Mouse (Mus musculus): Measurements from ENCODE around the gene Rps10. TPM values are rescaled to one million over a fixed set of nuclear protein-coding genes. Genes with fewer than 3 reads are reported as not detected.

Rps10 gene
- polyA plus RNA-seq, 1 experiment = 4,498 TPM

DNA sequence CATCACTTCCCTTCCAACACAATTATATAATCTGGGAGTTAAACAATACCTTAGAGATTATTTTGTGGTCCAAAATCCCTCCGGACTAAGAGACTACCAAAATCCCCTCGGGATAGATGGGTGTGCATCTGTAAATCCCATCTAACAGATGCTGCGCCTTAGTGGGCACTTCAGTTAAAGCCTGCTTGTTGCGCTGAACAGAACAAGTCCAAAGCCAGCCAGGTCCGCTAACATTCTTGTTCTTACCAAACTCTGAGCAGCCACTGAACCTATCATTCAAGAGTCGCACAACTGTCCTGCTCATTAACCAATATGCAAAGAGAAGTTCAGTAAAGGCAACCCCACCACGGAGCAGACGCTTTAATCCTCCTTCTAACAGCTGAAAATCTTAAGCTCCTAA lies 15.3 kb downstream of the Rps10 start:
- TF ChIP-seq MYOG (IDR thresholded peaks at IDR 0.05; ENCODE audit: control insufficient read depth, extremely low read depth, insufficient read length) (no peak), FOSL1 (IDR thresholded peaks at IDR 0.05; ENCODE audit: insufficient read depth, low read length, poor library complexity, severe bottlenecking) (no peak), MAX (IDR thresholded peaks at IDR 0.05) (no peak), MYOD1 (IDR thresholded peaks at IDR 0.05; ENCODE audit: control insufficient read depth, insufficient read length, low read depth) (no peak), CTCF (IDR thresholded peaks at IDR 0.05; ENCODE audit: control insufficient read depth, insufficient read depth, insufficient read length) (no peak), USF1 (IDR thresholded peaks at IDR 0.05; ENCODE audit: low read depth) (no peak), CEBPB (IDR thresholded peaks at IDR 0.05; ENCODE audit: low read depth) (no peak)
- Histone ChIP-seq H3ac (ENCODE audit: control insufficient read depth, insufficient read length, low read depth) (peak overlapping the region; percentile 35), H3K79me3 (ENCODE audit: low read depth) (peaks cover 64% of the 10 kb centered on the region), H3K4me3 (ENCODE audit: insufficient read depth, poor library complexity, severe bottlenecking) (peak overlapping the region; percentile 85), H3K27me3 (ENCODE audit: control insufficient read depth, insufficient read depth, insufficient read length) (no peaks in the 10 kb centered on the region), H3K79me2 (ENCODE audit: control insufficient read depth, insufficient read depth) (peaks cover 70% of the 10 kb centered on the region), H3K36me3 (ENCODE audit: control insufficient read depth, insufficient read depth) (peaks cover 4% of the 10 kb centered on the region)

DNA sequence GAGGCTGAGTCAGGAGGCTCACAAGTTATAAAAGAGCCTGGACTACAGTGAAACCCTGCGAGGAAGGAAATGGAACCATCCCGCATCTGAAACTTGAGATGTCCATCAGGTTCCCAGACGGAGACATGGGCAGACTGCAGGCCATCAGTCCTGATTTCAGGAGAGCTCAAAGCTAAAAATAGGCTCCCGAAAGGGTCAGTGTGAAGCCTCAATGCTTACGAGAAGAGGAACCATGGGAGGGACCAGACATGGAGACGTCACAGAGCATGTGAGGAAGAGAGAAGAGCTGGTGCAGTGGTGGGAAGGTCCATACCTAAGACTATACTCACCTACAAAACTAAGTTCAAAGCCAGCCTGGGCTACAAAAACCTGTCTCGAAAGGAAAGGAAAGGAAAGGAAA lies 21.1 kb downstream of the Rps10 start:
- TF ChIP-seq CTCF (IDR thresholded peaks at IDR 0.05; ENCODE audit: control insufficient read depth, insufficient read depth, insufficient read length) (no peak), USF1 (IDR thresholded peaks at IDR 0.05; ENCODE audit: low read depth) (no peak), CEBPB (IDR thresholded peaks at IDR 0.05; ENCODE audit: low read depth) (no peak), MYOG (IDR thresholded peaks at IDR 0.05; ENCODE audit: control insufficient read depth, extremely low read depth, insufficient read length) (no peak), FOSL1 (IDR thresholded peaks at IDR 0.05; ENCODE audit: insufficient read depth, low read length, poor library complexity, severe bottlenecking) (no peak), MYOD1 (IDR thresholded peaks at IDR 0.05; ENCODE audit: control insufficient read depth, insufficient read length, low read depth) (no peak), MAX (IDR thresholded peaks at IDR 0.05) (no peak)
- no peaks in the 10 kb centered on the region for H3K27me3 ChIP-seq (ENCODE audit: control insufficient read depth, insufficient read depth, insufficient read length)
- no peak overlapping the region for H3ac ChIP-seq (ENCODE audit: control insufficient read depth, insufficient read length, low read depth)
- H3K4me3 ChIP-seq (ENCODE audit: insufficient read depth, poor library complexity, severe bottlenecking) = no peak overlapping the region
- peaks cover 4% of the 10 kb centered on the region for H3K36me3 ChIP-seq (ENCODE audit: control insufficient read depth, insufficient read depth)
- H3K79me2 ChIP-seq (ENCODE audit: control insufficient read depth, insufficient read depth) = peaks cover 100% of the 10 kb centered on the region
- H3K79me3 ChIP-seq (ENCODE audit: low read depth) = peaks cover 96% of the 10 kb centered on the region

- H3K36me3 ChIP-seq (ENCODE audit: control insufficient read depth, insufficient read depth) = peaks cover 9% of the 10 kb centered on the region
- no peak for TF ChIP-seq FOSL1 (IDR thresholded peaks at IDR 0.05; ENCODE audit: insufficient read depth, low read length, poor library complexity, severe bottlenecking)
- no peak for TF ChIP-seq CEBPB (IDR thresholded peaks at IDR 0.05; ENCODE audit: low read depth)
- TF ChIP-seq MYOD1 (IDR thresholded peaks at IDR 0.05; ENCODE audit: control insufficient read depth, insufficient read length, low read depth) = no peak
- no peak for TF ChIP-seq MYOG (IDR thresholded peaks at IDR 0.05; ENCODE audit: control insufficient read depth, extremely low read depth, insufficient read length)
- no peak for TF ChIP-seq CTCF (IDR thresholded peaks at IDR 0.05; ENCODE audit: control insufficient read depth, insufficient read depth, insufficient read length)
- TF ChIP-seq MAX (IDR thresholded peaks at IDR 0.05) = no peak
- no peak overlapping the region for H3ac ChIP-seq (ENCODE audit: control insufficient read depth, insufficient read length, low read depth)
- no peak overlapping the region for H3K4me3 ChIP-seq (ENCODE audit: insufficient read depth, poor library complexity, severe bottlenecking)
- H3K79me3 ChIP-seq (ENCODE audit: low read depth) = peaks cover 96% of the 10 kb centered on the region
- no peaks in the 10 kb centered on the region for H3K27me3 ChIP-seq (ENCODE audit: control insufficient read depth, insufficient read depth, insufficient read length)
- H3K79me2 ChIP-seq (ENCODE audit: control insufficient read depth, insufficient read depth) = peaks cover 100% of the 10 kb centered on the region
These were observed 23.5 kb downstream of the Rps10 start for GRCm38 (mm10) chr17:27613016-27613415.

- peaks cover 100% of the 10 kb centered on the region for H3K79me2 ChIP-seq (ENCODE audit: control insufficient read depth, insufficient read depth)
- no peak for TF ChIP-seq CEBPB (IDR thresholded peaks at IDR 0.05; ENCODE audit: low read depth)
- TF ChIP-seq MYOG (IDR thresholded peaks at IDR 0.05; ENCODE audit: control insufficient read depth, extremely low read depth, insufficient read length) = no peak
- no peak for TF ChIP-seq MAX (IDR thresholded peaks at IDR 0.05)
- TF ChIP-seq MYOD1 (IDR thresholded peaks at IDR 0.05; ENCODE audit: control insufficient read depth, insufficient read length, low read depth) = no peak
- no peak for TF ChIP-seq CTCF (IDR thresholded peaks at IDR 0.05; ENCODE audit: control insufficient read depth, insufficient read depth, insufficient read length)
- no peak for TF ChIP-seq FOSL1 (IDR thresholded peaks at IDR 0.05; ENCODE audit: insufficient read depth, low read length, poor library complexity, severe bottlenecking)
- no peak for TF ChIP-seq USF1 (IDR thresholded peaks at IDR 0.05; ENCODE audit: low read depth)
- peaks cover 96% of the 10 kb centered on the region for H3K79me3 ChIP-seq (ENCODE audit: low read depth)
- no peaks in the 10 kb centered on the region for H3K27me3 ChIP-seq (ENCODE audit: control insufficient read depth, insufficient read depth, insufficient read length)
- H3ac ChIP-seq (ENCODE audit: control insufficient read depth, insufficient read length, low read depth) = no peak overlapping the region
- peaks cover 6% of the 10 kb centered on the region for H3K36me3 ChIP-seq (ENCODE audit: control insufficient read depth, insufficient read depth)
- no peak overlapping the region for H3K4me3 ChIP-seq (ENCODE audit: insufficient read depth, poor library complexity, severe bottlenecking)
These were observed 24.5 kb downstream of the Rps10 start for GRCm38 (mm10) chr17:27611994-27612393.

DNA sequence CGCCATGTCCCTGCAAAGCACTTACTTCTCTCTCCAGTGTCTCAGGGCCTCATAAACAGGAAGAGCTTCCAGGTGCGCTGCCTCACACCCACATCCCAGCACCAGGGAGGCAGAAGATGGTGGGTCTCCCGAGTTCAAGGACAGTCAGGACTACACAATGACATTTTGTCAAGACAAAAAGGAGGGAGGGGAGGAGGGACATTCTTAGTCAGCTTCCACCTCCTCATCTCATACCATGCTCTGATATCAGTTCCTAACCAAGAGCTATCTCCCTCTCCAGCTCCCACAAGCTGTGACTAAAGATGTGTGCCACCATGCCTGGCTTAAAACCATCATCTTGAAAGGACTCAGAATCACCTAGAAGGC lies 25.0 kb downstream of the Rps10 start:
- no peak overlapping the region for H3ac ChIP-seq (ENCODE audit: control insufficient read depth, insufficient read length, low read depth)
- H3K4me3 ChIP-seq (ENCODE audit: insufficient read depth, poor library complexity, severe bottlenecking) = no peak overlapping the region
- no peak for TF ChIP-seq CTCF (IDR thresholded peaks at IDR 0.05; ENCODE audit: control insufficient read depth, insufficient read depth, insufficient read length)
- peaks cover 94% of the 10 kb centered on the region for H3K79me3 ChIP-seq (ENCODE audit: low read depth)
- H3K27me3 ChIP-seq (ENCODE audit: control insufficient read depth, insufficient read depth, insufficient read length) = no peaks in the 10 kb centered on the region
- peaks cover 100% of the 10 kb centered on the region for H3K79me2 ChIP-seq (ENCODE audit: control insufficient read depth, insufficient read depth)
- H3K36me3 ChIP-seq (ENCODE audit: control insufficient read depth, insufficient read depth) = peaks cover 6% of the 10 kb centered on the region

- Histone ChIP-seq H3K79me2 (ENCODE audit: control insufficient read depth, insufficient read depth) (peaks cover 100% of the 10 kb centered on the region), H3K27me3 (ENCODE audit: control insufficient read depth, insufficient read depth, insufficient read length) (no peaks in the 10 kb centered on the region), H3ac (ENCODE audit: control insufficient read depth, insufficient read length, low read depth) (no peak overlapping the region), H3K79me3 (ENCODE audit: low read depth) (peaks cover 96% of the 10 kb centered on the region), H3K36me3 (ENCODE audit: control insufficient read depth, insufficient read depth) (peaks cover 6% of the 10 kb centered on the region), H3K4me3 (ENCODE audit: insufficient read depth, poor library complexity, severe bottlenecking) (no peak overlapping the region)
- no peak for TF ChIP-seq CEBPB (IDR thresholded peaks at IDR 0.05; ENCODE audit: low read depth)
- TF ChIP-seq FOSL1 (IDR thresholded peaks at IDR 0.05; ENCODE audit: insufficient read depth, low read length, poor library complexity, severe bottlenecking) = no peak
- no peak for TF ChIP-seq MYOD1 (IDR thresholded peaks at IDR 0.05; ENCODE audit: control insufficient read depth, insufficient read length, low read depth)
- no peak for TF ChIP-seq MAX (IDR thresholded peaks at IDR 0.05)
- TF ChIP-seq USF1 (IDR thresholded peaks at IDR 0.05; ENCODE audit: low read depth) = no peak
- no peak for TF ChIP-seq CTCF (IDR thresholded peaks at IDR 0.05; ENCODE audit: control insufficient read depth, insufficient read depth, insufficient read length)
- TF ChIP-seq MYOG (IDR thresholded peaks at IDR 0.05; ENCODE audit: control insufficient read depth, extremely low read depth, insufficient read length) = no peak
These were observed 25.6 kb downstream of the Rps10 start for GRCm38 (mm10) chr17:27610679-27611518.

Measured in C2C12 (cell line).